Mouse (Mus musculus) MN1 (cell line): ENCODE results near the gene Ptcra.
A peak's percentile ranks its signal among the peaks of the same experiment; 100 is the strongest.

Experiments used
- DNase-seq: peaks from one replicate; pipeline ENCODE4 v3.0.0-alpha.2; 2016; ENCODE audit warnings: low spot score

The Ptcra gene

DNA sequence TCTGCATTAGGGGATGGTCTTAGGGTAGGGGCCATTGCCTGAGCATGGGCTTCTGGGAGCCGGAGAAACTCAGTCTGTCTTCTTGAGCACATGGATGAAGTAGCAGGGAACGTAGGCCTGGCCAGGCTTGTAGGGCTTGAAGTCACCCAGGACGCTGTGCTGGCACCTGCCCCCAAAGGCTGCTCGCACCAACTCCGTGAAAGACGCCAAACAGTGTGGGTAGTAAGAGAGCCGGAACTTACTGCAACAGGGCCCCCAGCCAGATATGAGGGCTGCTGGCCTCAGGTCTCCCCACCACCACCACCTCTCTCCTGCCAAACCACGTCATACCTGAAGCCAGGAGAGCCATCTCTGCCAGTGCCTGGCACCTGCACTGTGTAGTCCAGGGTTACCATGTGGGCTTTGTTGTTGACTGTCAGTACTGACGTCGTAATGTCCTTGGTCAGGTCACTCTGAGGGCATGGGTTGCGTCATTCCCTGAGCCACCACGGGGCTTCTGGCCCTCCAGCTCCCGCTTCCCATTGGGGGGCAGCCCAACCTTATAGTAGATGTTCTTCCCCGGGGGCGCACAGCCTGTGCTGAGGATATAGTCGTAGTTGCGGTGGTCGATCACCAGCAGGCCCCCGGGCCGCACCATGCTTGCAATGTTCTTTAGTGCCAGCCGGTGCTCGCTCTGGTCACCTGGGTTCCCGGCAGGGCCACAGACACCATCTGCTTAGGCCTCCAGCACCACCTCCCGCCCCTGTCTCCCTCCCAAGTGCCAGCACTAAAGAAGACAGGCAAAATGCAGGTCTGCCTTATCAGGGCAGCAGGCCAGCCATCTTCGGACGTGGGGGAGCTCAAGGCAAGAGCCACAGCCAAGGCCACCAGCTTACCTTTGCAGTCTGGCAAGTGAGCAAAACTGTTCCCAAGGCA lies 37.5 kb downstream of the Ptcra start:
- DNase-seq: no peak

DNA sequence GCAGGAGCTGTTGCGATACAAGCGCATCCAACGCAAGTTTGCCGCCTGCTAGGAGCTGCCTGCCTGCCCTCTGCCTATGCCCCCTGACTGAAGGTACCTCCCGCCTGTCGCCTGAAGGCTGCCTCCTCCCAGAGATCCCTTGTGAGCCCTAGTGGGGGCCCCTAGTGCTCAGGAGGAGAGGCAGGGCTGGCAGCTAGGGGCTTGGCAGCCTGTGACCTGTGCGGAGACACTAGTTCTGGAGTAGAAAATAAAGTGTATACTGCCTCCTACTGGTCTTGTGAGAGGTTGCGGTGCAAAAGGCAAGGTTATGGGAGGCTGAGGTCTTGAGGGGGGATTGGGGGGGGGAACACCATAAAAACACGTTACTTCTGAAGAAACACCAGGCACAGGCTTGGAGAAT lies 38.2 kb downstream of the Ptcra start:
- DNase-seq: peak; percentile 59

DNA sequence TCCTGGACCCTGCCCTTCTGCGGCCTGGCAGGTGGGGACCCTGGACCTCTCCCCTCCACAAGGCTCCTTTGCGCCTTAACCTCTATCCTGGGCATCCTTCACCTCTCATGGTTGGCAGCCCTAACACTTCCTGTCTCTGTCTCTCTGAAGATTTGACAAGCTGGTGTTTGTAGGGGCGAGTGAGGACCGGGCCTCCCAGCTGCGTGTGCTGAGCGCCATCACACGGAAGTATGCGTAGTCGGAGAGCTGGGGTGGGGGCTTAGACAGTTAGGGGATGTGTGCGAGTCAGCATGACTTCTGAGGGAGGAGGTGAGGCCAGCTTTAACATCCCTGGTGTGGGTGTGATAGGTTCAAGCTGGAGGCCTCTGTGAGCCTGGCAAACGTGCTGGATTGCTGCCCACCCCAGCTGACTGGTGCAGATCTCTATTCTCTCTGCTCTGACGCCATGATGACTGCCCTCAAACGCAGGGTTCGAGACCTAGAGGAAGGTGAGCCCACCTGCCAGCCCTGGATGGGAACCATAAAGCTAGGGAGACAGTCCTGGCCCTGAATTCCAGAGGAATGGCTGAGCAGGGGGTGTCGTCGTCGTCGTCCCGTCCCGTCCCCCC lies 38.9 kb downstream of the Ptcra start:
- no peak for DNase-seq

DNA sequence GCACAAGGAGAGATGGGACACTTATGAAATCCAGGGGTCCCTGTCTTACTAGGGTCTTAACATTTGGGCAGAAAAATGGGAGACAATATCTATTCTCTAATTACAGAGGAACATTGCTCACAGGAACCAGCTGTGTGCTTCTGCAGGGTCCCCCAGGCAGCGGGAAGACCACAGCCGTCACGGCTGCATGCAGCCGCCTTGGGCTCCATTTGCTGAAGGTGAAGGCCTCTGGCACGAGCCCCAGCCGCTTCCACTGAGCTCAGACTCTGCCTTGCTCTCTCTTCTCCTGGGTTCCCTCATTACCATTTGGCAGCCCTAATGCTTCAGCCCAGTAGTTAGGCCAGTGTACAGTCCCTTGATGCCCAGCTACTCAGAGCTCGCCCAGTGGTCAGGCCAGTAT lies 42.4 kb downstream of the Ptcra start:
- DNase-seq: no peak

DNA sequence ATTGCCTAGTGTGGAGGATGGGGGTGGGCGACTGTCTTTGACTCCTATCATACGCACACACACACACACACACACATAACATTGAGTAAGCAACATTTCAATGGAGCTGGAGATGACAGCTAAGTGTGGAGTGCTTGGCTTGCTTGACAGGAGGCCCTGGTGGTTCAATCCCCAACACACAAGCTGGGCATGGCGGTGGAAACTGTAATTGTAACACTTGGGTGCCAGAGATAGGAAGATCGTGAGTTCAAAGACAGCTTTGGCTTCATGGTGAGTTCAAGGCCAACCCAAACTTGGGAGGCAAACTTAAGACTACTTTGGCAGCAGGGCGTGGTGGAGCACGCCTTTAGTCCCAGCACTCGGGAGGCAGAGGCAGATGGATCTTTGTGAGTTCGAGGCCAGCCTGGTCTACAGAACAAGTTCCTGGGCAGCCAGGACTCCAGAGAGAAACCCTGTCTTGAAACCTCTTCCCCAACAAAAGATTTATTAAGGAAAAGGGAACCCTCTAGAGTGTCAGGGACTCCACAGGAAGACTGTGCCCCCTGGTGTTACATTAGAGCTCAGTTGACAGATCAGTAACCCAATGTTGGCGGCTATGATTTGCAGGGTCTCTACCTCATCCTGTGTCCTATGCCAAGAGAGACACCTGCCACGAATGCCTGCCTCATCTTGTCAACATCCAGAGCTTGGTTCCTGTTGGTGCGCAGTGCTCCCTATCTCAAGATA lies 48.6 kb downstream of the Ptcra start:
- no peak for DNase-seq

DNA sequence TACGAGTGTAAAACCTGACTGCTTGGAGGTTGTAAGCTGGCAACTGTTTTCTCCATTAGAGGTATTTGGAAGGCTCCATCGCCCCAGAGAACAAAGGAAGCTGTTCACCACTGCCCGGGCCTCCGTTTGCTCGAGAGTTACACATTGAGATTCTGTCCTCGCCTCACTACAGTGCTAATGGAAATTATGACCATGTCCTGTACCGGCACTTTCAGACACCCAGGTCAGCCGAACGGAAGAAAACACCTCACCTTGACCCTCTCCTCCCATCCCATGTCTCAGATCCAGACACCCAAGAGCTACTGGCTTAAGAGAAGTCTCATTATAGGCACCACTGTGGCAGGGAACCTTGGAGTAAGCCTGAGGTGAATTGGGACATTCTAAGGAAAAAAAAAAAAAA lies 49.7 kb downstream of the Ptcra start:
- DNase-seq: no peak

DNA sequence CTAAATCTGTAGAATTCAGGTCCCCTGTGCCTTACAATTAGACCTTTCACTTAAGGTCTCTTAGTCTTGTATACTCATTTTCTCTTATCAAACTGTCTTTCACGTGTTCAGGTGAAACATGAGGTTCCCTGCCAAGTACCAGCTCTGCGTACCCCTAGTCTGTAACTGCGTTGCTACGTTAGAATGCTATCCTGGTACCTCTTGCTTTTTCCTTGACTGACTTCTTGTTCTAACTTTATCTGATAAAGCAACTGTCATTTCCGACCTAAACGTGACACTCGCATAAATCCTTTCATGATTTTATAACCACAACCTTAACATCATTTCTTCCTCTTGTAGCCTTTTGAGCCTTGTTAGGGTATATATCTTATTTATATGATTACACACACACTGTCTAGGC lies 51.1 kb downstream of the Ptcra start:
- no peak for DNase-seq

DNA sequence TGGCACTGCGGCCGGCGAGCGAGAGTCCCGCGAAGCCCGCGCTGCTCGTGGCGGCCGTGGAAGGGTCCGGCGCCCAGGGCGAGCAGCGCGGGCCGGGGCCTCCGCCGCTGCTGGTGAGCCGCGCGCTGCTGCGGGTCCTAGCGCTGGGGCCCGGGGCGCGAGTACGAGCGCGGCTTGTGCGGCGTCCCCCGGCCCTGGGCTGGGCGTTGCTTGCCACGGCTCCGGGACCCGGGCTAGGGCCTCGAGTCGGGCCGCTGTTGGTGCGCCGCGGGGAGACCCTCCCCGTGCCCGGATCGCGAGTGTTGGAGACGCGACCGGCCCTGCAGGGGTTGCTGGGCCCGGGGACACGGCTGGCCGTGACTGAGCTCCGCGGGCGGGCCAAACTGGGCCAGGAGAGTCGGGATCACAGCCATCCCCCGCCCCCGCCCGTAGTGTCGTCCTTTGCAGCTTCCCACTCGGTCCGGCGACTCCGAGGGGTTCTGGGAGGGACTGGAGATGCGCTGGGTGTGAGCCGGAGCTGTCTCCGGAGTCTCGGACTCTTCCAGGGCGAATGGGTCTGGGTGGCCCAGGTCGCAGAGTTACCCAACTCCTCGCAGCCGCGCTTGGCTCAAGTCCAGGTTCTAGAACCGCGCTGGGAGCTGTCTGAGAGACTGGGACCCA lies 51.8 kb downstream of the Ptcra start:
- peak; percentile 69 for DNase-seq

DNA sequence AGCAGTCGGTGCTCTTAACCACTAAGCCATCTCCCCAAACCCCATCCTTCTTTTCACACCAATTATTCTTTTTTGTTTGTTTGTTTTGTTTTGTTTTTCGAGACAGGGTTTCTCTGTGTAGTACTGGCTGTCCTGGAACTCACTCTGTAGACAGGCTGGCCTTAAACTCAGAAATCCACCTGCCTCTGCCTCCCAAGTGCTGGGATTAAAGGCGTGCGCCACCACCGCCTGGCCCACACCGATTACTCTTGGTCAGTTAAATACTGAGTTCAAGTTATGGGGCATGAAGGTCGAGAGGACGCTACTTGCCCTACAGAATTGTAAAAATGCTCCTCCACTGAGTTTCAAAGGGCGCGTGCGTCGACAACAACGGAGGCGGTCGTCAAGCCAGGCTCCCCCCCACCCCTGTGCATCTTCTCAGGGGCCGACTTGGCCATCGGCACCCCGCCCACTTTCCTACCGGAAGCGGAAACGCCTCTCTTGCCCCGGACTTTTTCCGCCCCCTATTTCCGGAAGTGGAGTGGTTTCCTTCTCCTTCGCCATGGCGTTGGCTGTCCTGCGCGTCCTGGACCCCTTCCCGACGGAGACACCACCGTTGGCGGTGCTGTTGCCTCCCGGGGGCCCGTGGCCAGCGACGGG lies 52.4 kb downstream of the Ptcra start, which contains the start of gene Pex6:
Gene Pex6 (plus strand): TSS at position 505 of the 639 bp plus-strand sequence.
- peak; percentile 95 for DNase-seq

DNA sequence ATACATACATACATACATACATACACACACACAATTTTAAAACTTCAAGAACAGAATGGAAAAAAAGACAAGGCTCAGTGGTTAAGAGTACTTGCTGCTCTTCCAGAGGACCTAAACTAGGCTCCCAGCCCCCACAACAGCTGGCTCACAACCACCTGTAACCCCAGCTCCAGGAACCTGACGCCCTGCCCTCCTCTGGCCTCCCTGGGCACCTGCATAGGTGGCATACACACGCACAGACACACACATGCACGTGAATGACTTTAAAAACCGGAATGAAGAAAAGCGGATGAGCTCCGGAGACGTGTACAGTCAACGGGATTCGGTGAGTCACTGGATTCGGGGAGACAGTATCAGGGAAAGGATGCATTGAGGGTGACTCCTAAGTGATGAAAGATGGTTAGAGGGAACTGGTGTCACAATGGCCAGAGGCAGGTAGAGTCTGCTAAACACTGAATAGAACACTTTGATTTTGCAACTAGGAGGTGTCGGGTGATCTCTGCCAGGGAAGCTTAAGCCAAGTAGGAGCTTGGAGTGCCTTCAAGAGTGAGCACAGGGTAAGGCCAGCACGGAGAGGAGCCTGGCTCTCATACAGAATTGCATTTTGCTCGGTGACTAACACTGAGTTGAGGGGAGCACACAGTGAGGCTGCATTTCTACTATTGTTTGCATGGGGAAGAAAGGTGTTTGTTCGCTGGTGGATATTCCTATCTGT lies 57.0 kb downstream of the Ptcra start:
- no peak for DNase-seq
